Mouse (Mus musculus): ENCODE results near the gene Ifnlr1.
"Not testable (repeated sequence)": the region's sequence is repeated elsewhere in the genome, so short reads cannot be mapped to it uniquely, and the experiment has no call there.

Gene Ifnlr1

DNA sequence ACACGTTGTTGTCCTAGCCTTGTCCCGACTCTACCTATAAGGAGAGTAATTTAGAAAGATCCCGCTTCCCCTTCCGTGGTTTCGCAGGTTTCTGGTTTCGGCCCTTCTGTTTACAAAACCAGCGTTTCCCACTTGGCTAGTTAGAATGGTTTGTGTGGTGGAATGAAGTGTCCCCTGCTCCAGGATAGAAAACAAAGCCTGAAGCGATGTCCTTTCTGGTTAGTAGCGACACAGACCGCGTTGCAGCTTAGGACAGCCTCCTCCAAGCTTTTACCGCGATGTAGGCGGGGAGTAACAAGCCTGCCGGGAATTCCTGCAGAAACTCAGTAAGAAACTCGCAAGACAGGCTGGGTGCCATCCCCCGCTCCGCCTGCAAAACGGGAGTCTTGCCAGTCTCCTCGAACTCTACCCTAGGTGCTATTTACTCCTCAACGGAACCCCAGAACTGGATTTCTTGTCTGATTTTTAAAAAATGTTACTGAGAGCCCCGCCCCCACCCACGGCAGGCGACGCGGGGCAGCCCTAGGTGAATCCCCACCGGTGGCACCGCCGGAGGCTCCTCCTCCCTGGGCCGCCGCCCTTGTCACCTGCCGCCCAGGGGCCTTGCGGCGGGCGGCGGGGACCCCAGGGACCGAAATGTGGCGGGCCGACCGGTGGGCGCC is at the start of gene Ifnlr1:
Gene Ifnlr1, plus strand, starts transcription at position 382 of the 662 bp plus-strand sequence.
- CTCF ChIA-PET: interaction anchor here (0.7 kb wide), 1 partner anchor 12 kb away, joined by 3 read pairs; no protein-coding TSS in a partner anchor

- CTCF ChIA-PET: not testable (repeated sequence)
Measured at GRCm38 (mm10) chr4:135641302-135642079, 44.6 kb upstream of the Ifnlr1 start.

- CTCF ChIA-PET: no interaction called here
Measured at GRCm38 (mm10) chr4:135645022-135645637, 41.0 kb upstream of the Ifnlr1 start.

DNA sequence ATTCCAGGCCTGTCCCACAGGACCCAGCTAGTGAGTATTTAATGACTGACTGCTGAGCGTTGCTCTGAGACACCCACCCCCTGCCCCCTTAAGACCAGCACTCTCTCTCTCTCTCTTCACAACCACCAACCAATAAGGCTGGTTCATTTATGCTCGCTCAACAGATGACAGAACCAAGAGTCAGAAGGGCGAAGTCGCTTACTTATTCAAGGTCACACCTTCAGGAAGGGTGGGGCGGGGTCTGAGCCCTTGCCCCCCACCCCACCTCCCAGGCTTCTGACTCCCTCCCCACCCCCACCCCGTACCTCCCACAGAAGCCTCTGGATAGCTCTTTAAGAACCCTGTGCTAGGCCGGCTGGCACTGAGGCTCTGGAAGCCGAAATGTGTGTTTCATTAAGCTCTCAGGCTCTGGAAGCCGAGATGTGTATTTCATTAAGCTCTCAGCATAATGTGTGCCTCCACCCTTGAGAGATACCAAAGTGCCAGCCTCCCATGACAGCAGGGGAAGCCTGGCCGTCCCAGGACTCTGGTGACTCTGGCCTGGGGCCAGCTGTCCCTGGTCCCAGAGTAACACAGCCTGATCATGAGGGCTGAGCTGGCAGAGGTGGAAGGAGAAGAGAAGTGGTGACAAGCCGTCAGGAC is 33.0 kb upstream of the Ifnlr1 start:
- CTCF ChIA-PET: no interaction called here

DNA sequence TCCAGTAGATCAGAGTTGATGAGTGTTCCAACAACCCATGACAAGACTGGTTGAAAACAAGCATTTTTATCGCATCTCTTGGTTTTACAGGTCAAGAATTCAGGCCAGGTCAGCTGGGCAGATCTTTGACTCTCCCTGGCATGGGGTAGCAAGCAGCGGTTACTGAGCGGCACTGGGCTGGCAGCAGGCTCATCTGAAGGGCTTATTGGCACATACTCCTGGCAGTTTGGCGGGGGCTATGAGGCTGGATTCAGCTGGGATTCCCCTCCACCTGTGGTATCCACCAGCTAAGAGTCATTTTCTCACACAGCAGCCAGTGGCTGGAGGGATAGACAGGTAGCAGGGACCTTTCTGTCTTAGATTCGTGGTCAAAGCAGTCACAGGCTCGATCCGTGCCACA is 32.1 kb upstream of the Ifnlr1 start:
- CTCF ChIA-PET: no interaction called here

- CTCF ChIA-PET: no interaction called here
Measured at GRCm38 (mm10) chr4:135655499-135655898, 30.6 kb upstream of the Ifnlr1 start.

- CTCF ChIA-PET: no interaction called here
Measured at GRCm38 (mm10) chr4:135656094-135656589, 29.9 kb upstream of the Ifnlr1 start.

GRCm38 (mm10) chr4:135658484-135658883 is 27.6 kb upstream of the Ifnlr1 start:
- CTCF ChIA-PET: no interaction called here

DNA sequence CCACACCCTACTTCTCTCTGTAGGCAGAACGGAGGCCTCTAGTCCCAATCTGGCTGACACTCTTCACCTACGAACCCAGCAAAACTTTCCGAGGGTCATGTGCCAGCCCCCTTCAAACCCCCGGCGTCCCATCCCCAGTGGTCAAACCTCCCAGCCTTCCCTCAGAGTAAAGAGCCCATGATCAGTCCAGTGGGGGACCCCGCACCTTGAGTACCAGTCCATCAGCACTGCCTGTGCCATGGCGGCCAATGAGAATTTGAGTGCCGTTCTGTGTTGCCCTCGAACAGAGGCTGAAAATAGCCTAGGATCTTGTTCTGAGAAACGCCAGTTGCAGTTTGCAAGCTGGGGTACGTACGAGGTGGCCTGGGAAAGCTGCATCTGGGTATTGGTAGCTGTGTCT is 27.2 kb upstream of the Ifnlr1 start:
- CTCF ChIA-PET: no interaction called here

- CTCF ChIA-PET: no interaction called here
Measured at GRCm38 (mm10) chr4:135661082-135661809, 24.8 kb upstream of the Ifnlr1 start.

DNA sequence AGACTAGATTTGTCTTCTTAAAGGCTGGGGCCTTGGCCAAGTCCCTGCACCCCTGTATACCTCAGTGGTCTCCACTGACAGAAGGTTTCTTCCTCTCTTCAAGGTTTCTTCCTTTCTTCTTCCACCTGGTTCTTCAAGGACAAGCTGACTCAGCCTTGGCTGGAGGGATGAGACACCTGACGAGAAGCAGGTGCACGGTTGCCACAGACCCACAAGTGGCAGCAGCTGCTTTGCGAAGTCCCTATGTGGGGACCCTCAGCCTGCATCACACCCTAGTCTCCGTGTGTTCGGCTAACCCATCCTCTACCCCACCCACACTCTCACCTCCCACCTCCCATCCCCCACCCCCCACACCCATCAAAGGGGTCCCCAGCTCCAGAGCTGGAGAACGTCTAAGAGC is 24.1 kb upstream of the Ifnlr1 start:
- CTCF ChIA-PET: interaction anchor here (0.7 kb wide), 1 partner anchor 151 kb away, joined by 14 read pairs; no protein-coding TSS in a partner anchor

DNA sequence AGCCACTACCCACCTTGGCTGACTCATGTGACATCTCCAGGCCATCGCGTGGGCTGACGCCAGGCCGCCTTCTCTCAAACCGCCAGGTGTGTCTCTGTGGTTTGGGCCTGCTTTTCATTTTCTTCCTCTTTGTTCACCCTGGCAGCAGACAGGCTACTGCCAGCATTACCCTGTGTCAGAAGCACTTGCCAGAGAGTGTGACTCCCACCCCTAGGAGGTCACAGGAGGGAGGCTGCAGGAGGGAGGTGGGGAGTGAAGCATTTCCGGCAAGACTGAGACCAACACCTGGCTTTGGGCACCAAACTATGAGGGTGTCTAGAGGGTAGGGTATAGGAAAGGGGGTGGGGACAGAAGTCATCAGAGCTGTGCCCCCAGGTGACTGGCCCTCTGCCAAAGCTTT is 21.4 kb upstream of the Ifnlr1 start:
- CTCF ChIA-PET: interaction anchor here (3.2 kb wide), 1 partner anchor 148 kb away, joined by 12 read pairs; no protein-coding TSS in a partner anchor

DNA sequence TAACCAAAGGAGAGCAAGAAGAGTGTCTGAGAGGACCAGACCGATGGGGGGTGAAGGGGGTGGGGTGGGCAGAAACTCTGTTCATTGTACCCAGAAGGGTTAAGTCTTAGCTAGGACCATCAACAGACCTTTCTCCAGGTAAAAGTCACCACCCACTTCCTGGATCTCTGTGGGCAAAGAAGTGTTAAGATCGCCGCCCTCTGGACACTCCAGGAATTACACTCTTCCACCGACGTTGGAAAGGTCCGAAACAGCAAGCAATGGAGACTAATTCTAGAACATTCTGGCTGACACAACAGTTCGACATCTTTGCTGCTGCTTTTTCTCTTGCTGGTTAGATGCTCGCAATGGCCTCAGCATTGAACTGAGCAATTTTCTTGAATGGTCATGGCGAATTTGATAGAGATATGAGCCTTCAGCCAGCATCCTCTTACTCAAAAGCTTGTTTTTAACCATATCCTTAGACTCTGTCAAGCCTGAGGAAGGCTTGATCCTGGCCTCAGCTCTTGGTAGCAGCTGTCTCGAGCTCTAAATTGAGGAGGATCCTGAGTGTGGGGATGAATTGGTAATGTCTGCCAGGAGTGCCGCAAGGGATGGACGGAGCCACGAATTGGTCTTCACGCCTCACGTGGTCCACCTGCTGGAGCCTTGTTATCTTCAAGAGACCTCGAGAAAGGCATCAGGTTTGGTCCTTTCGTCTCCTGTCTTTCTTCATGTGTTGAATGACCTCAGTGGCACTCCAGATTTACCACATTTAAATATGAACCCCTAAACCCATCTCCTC is 19.7 kb upstream of the Ifnlr1 start:
- CTCF ChIA-PET: interaction anchor here (0.7 to 3.2 kb wide), 4 partner anchors 44 to 1429 kb away, joined by 3 to 12 read pairs (median 8); no protein-coding TSS in a partner anchor

- CTCF ChIA-PET: interaction anchor here (0.7 to 3.2 kb wide), 4 partner anchors 43 to 1430 kb away, joined by 3 to 12 read pairs (median 8); no protein-coding TSS in a partner anchor
Measured at GRCm38 (mm10) chr4:135667266-135667844, 18.7 kb upstream of the Ifnlr1 start.

DNA sequence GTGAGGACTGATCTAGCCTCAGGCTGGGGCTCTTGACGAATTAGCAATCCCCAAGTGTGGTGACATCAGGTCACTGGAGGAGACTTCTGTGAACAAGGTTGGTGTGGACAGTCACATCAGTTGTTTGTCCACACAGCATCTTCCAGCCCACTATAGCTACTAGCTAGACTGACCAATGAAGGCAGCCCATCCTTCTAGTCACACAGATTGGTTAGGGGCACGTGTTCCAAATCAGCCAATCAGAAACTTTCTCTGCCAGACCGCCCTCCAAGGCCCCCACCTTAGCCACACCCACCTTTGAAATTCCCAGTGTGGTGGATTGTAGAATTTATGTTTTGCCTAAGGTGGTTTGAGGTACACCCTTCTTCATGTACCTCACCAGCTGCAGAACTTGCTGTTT is 12.6 kb upstream of the Ifnlr1 start:
- CTCF ChIA-PET: no interaction called here

DNA sequence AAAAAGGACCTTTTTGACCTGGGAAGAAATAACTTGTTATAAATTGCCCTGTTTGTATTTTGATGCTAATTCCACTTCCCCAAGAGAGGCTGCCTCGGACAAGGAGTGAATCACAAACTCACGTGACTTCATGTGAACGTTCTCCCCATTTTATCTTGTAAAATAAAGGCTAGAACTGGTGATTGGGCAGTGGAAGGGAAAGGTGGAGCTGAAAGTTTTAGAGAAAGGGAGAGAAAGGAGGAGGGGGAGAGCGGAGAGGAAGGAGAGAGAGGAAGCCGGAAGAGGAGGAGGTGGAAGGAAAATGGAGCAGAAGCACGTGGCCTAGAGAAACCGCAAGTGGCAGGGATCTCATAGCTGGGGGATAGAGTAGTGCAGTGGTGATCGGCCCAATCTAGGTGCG is 11.1 kb upstream of the Ifnlr1 start:
- CTCF ChIA-PET: no interaction called here

DNA sequence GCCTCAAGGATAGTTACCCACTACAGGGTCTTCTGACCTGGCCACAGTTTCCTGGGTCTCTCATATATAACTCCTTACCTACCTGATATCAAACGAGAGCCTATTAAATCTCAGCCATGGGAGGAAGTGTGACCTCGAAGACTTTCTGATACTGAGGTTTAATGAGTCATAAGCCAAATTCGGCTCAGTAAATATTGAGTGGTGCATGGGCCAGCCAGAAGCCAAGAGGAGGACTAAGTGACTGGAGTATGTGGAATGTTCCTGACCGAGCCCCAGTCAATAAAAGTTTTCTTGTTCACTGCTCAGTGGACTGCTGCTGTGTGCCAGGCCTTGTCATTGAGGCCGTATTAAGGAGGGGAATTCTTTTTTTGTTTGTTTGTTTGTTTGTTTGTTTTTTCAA is 9.6 kb upstream of the Ifnlr1 start:
- CTCF ChIA-PET: no interaction called here

DNA sequence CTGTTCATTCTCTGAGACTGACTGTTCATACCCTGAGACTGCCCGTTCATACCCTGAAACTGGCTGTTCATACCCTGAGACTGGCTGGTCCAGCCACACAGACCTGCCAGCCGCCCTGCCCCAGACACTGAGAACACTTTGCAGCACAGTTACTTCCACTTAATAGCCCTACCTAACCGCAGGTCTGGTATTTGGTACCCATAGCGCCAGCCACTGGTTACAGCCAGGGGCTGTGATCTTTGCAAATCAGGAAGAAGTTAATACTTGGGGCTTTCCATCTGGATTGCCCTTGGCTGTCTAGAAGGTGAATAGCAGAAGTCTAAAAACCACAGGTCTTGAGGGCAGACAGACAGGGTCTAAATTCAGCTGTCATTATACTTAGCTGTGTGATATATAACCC is 6.8 kb upstream of the Ifnlr1 start:
- CTCF ChIA-PET: no interaction called here

GRCm38 (mm10) chr4:135681789-135682188 is 4.3 kb upstream of the Ifnlr1 start:
- CTCF ChIA-PET: no interaction called here

GRCm38 (mm10) chr4:135683553-135683952 is 2.5 kb upstream of the Ifnlr1 start:
- CTCF ChIA-PET: no interaction called here

All from spleen, embryonic (tissue).